Mouse (Mus musculus) layer of hippocampus, adult 9-10 months (tissue): Measurements from ENCODE around the gene Ugt1a1.
"Not testable (repeated sequence)": the region's sequence is repeated elsewhere in the genome, so short reads cannot be mapped to it uniquely, and the experiment has no call there.

ENCODE experiments used
- DNase-seq: peaks from one replicate; pipeline ENCODE4 v3.0.0; 2022; ENCODE audit warnings: low spot score

Gene Ugt1a1

DNA sequence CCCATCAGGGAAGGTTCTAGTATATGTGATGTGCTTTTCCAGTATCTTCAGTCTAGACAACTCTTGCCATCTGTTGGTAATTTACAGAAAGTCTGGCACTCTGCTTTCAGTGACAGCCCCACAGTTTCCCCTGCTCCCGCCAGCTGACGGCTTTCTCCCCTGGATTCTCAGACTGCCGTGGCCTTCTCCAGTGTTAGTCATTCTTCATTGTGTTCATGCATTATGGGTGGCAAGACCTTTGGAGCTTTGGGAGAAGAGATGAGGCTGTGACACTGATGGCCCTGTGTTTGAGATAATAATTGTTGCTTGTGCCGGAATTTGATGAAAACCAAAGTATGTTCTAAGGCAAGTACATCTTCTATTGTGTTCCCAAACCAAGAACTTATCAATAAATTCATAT, 6.8 kb downstream of the Ugt1a1 start:
- no peak for DNase-seq

DNA sequence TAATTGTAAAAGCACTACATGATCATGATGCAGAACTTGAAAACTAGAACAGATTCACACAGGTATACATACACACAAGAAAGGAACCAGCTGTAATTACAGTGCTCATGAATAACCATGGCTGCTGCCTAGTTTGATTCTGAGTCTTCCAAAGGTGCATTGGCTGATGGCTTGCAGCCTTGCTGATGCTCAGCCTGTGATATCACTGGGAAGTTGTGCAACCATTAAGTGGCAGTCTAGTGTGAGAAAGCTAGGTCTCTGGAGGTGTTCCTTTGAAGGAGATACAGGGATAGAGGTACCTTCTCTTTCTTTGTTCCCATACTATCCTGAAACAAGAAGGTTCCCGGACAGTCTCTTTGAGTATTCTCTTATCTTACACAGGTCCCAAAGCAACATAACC, 7.3 kb downstream of the Ugt1a1 start:
- no peak for DNase-seq

DNA sequence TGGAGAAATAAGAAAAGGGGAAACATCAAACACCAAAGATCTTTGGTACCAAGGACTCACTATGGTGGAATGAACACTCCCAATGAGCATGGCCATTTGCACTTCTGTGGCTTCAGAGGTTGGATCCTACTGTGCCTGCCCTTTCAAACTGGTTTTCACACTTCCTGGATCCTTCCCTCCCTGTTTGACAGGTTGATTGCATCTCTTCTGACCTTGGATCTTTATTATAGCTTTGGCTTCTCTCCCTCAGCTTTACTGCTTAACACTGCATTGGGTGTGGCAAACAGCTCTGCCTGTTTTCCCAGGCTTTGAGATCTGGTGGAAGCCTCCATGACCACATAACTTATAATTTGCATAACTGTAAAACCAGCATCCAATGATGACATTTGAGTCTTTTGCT, 8.6 kb downstream of the Ugt1a1 start:
- no peak for DNase-seq

DNA sequence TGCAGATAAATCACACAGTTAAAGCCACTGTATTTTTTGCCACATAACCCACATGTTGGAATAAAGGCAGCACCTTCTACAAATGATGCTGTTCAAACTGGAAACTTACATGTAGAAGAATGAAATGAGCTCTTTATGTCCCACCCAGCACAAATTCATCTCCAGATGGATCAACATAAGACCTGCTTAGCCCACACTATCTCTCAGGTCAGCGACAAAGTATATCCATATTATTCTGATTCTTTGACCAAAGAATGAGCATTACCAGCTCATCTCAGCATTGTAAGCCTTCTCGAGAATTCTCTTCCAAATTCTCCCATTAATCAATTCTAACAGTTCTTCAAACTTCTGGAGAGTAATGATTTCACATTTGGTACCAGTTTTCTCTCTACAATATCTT, 10.5 kb downstream of the Ugt1a1 start:
- DNase-seq: no peak

DNA sequence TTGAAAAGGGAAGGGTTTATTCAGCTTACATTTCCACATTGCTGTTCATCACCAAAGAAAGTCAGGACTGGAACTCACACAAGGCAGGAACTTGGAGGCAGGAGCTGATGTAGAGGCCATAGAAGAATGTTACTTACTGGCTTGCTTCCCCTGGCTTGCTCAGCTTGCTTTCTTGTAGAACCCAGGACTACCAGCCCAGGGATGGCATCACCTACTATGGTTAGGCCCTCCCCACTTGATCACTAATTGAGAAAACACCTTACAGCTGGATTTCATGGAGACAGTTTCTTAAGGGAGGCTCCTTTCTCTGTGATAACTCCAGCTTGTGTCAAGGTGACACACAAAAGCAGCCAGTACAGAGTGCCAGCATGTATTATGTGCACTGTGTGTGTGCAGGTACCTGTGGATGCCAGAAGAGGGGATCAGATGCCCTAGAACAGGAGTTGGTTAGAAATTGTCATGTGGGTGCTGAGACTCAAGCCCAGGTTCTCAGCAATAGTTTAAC, 11.3 kb downstream of the Ugt1a1 start:
- DNase-seq: not testable (repeated sequence)

DNA sequence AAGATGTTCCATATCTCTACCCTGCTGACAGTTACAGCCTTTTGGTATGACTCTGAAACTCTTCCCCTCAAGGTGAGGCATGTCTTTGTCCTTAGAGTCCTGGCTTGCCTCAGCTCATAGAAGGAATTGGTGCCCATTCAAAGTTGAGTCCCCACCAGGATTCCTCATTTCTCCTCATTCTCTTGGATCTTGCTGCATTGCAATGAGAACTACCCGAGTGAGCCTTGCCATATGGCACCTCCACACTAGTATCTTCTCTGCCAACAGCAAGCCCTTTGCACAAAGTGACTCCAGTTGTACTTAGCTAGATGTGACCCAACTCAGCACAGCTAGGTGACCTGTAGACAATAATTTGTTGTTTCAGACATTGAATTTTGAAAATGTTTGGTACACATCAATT, 11.8 kb downstream of the Ugt1a1 start:
- no peak for DNase-seq

DNA sequence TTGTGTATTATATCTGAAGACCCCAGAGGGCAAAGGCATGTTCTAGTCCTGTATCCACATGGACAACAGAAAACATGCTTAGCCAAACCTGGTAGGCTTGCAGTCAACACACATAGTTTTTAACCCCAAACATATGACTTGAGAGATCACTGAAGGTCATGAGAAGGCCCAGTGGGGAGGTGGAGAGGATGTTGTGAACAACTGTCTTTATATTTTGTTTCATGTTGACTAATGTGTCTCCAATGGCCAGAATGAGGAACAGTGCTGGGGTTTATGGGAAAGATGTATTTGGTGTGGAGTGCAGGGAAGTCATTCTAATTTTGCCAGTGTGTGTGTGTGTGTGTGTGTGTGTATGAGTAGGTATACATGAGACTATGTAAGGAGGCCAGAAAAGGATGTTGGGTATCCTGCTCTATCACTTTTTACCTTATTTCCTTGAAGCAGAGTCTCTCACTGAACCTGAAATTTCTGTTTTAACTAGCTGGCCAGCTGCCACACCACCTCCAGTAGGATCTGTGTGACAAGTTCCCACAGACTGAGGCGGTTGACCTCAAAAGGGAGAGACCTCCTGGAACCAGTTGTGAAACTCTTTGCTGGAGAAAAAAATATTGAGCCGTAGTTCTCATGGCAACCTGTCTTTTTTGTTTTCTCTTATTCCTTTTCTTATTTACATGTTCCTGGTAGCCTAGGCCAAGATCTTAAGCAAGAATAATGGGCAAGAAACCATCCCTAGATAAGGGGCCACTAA, 12.4 kb downstream of the Ugt1a1 start:
- no peak for DNase-seq

DNA sequence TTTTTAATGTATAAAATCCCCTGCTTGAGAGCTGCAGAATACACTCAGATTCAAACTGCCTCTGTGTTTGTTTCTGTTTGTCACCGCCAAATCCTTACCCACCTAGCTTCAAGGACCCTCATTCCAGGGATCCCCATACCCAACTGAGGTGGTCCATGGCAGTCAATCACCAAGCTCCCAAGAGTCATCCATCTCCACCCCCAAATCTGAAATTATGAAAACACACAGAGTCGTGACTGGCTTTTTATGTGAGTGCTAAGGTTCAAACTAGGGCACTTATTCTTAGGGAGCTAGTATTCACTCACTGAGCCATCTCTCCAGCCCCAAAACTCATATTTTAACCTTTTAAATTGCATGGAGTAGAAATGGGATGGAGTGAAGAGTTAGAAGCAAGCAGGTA, 13.5 kb downstream of the Ugt1a1 start:
- not testable (repeated sequence) for DNase-seq

DNA sequence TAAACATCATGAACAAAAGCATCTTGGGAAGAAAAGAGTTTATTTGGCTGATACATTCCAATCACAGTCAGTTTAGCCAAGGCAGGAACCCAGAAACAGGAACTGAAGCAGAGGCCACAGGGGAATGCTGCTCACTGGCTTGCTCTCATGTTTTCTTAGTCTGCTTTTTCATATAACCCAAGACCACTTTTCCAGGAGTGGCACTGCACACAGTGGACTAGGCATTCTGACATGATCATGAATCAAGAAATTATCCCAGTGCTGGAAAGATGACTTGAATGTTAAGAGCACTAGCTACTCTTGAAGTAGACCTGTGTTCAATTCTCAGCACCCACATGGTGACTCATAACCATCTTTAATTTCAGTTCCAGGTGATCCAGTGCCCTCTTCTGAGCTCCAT, 14.0 kb downstream of the Ugt1a1 start:
- DNase-seq: no peak

DNA sequence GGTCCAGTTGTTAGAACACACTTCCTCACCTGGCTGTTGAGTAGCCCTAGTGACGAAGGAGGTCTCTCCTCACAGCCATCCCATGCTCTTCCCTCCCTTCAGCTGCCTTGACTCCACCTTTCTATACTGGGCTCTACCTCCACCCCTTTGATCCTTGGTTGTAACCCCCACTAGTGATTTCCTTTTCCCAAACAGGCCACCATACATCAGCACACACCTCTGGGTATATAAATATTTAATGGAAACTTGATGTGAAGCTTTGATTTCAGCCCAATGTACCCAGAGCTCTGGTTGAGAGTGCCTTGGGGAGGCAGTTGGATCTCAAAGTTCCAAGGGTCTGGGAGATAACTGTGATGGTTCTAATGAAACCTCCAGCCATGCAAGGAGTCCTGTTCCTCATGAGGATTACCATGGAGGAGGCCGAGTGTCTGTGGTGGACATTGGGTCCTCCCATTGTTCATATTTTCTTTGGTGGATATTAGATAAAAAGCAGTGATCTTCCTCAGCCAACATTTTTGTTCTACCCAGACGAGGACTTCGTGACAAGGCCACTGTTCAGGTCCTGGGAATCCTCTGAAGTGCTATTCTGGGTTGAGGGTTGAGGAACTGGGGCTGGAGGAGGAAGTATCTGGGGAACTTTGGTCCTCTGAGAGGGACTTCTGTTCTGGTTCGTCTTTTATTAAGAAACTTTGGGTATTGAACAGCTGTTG, 15.1 kb downstream of the Ugt1a1 start, which contains the start of gene Mroh2a:
Gene Mroh2a, plus strand, starts transcription at position 317 of the 710 bp plus-strand sequence.
- DNase-seq: no peak

DNA sequence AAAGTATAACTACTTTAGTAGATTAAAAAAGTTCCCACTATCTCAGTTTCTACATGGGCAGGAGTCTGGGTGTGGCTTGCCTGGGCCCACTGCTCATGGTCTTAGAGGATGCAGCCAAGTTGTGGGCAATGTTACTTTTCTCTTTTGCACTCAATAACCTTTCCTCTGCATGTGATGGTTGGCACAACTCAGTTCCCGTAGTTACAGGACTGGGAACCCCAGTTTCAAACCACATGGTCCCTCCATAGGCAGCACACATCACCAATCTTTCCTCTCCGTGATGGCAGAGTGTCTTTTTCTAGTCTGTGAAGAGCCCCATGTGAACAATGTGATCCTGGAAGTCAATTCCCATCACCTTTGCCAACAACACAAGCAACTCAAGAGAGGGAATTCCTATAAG, 15.7 kb downstream of the Ugt1a1 start:
- DNase-seq: no peak

DNA sequence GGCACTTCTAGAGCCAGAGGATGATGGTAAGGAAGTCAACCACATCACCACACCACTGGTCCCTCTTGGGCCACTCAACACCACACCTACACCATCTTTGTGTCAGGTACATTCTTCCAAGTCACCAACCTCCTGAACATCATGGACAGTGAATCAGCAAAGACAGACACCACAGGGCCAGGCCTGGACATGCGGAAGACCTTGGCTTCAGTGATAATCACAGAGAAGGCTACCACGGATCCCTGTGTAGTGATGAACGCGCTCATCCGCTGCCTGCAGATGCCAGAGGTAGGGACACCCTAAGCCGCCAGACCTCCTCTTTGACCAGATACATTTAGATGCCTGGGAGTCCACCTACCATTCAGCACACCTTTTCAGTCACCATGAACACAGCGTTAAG, 16.4 kb downstream of the Ugt1a1 start:
- no peak for DNase-seq

DNA sequence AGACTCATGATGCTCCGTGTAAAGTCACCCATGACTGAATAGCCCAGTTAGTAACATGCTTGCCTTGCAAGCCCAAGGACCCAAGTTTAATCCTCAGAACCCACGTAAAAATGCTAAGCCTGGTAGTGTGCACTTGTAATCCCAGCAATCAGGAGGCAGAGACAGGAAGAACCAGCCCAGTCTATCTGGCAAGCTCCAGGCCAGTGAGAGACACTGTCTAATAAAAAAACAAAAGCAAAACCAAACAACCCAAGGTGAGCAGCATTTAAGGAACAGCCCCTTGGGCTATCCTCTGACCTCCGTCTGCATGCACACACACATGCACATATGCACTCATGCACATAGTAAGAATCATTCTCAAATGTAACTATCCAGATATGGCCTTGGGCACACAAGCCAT, 17.8 kb downstream of the Ugt1a1 start:
- DNase-seq: no peak

DNA sequence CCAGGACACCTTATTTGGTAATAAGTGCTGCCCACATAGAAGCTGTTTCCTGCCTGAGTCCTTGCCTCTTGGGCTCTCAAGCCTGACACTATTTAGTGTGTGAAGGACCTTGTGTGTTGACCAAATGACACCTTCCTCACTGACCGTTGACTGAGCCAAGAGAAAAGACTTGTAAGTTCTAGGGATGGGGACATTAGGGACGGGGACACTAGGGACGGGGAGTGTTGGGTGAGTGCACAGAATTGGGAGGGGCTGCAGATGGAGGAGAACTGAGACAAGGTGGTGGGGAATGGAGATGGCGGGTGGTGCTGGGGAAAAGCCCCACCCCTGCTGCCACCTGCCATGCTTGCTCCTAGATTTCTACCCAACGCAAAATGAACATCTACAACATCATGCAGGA, 18.2 kb downstream of the Ugt1a1 start:
- DNase-seq: no peak

DNA sequence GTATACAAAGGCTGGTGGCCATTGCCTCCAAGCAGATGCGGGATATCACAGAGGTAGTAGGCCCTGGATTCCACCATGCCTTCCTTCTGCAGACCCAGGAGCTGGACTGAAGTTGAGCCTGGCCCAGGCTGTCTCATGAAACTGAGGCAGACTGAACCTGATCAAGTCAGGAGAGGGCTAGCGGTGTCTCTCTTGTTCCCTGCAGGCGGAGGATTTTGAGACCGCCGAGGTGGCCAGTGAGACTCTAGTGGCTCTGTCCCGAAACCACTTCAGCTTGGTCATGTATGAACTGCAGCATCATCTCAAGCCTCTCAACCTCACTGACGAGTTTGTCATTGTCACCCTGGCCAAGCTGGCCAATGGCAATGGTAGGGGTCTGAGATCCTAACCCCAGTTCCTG, 18.7 kb downstream of the Ugt1a1 start:
- DNase-seq: no peak

DNA sequence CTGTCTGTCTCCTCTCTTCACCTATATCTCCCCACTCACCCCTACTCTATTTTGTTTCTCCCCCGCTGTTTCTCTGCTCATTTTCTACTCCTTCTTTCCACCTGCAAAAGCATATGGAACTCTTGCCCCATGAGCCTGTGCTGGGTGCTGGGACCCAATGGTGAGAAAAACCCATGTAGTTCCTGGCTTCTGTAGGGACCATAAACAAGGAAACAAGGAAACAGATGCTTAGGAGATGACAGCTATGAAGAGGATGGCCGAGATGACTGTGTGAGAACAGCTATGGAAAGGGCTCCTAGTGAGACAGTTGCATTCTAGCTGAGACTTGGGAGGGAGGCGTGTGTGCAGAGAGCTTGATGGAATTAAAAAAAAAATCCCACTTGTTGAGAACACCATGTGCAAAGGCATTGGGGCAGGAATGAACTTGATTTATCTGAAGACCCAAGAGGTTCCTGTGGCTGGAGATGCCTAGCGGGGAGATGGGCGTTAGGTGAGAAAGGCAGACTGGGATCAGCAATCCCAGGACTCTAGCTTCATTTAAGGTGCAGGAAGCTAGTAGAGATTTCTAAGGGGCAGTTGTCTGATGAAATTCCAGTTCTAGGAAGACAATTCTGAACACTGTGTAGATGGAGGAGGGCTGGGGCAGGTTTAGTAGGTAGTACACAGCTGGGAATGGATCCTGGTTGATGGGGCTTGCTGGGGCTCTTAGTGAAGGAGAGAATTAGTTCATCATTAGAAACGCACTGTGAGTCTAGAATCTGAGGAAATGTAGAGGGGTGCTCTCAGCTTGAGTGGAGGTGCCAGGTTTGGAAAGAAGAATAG, 19.4 kb downstream of the Ugt1a1 start:
- no peak for DNase-seq

DNA sequence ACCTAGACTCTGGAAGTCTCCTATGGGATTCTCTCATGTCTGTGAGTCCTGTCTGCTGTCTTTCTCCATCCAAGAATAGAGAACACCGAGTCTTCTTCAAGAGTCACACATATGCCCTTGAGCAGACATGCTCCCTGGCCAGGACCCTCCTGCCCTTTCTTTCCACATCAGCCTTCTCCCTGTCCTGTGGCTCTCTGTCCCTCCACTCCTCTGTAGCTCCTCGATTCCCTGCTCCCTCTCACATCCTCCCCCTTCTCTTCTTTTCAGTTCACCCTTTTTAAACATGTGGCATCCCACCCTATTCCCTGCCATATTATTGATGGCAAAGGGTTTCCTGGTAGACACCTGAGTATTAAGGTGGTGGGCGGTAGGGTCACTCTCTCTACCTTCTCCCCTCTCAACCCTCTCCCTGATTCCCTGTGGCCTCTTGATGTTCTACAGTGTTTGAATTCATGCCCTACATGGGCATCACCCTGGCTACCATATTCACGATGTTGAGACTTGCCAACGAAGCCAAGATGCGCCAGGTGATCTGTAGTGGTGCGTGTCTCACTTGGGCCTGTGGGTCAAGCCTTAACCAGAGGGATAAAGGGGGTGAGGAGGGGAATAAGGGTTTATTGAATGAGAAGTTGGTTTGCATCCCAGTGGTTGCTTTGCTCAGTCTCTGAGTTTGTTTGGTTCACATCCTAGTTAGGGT, 20.2 kb downstream of the Ugt1a1 start:
- DNase-seq: no peak

DNA sequence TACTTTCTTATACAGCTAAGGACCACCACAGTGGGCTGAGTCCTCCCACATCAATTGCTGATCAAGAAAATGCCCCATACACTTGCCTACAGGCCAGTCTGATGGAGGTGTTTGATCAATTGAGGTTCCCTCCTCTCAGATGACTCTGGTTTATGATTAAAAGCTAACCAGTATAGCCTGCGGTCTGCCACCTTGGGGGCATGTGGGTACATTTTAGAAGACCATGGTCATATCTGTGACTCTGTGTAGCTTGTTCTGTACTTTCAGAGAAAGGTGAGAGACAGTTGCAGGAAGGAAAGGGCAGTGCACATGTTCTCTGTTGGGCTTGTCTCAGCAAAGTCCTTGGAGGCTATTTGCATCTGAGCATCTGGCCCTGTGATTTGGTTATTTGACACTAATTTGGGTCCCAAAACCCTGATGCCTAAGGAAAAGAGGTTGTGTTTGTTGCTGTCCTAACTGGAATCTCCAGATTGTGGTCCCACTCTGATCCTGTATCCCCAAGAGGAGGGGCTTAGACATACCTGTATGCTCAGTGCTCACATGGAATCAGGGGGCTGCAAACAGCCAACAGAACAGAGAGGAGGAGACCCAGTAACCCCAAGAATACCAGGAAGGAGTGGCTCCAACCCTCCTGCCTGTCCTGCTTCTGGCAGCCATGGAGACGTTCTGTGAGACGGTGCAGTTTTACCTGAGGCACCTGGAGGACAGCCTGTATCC, 21.1 kb downstream of the Ugt1a1 start:
- no peak for DNase-seq

DNA sequence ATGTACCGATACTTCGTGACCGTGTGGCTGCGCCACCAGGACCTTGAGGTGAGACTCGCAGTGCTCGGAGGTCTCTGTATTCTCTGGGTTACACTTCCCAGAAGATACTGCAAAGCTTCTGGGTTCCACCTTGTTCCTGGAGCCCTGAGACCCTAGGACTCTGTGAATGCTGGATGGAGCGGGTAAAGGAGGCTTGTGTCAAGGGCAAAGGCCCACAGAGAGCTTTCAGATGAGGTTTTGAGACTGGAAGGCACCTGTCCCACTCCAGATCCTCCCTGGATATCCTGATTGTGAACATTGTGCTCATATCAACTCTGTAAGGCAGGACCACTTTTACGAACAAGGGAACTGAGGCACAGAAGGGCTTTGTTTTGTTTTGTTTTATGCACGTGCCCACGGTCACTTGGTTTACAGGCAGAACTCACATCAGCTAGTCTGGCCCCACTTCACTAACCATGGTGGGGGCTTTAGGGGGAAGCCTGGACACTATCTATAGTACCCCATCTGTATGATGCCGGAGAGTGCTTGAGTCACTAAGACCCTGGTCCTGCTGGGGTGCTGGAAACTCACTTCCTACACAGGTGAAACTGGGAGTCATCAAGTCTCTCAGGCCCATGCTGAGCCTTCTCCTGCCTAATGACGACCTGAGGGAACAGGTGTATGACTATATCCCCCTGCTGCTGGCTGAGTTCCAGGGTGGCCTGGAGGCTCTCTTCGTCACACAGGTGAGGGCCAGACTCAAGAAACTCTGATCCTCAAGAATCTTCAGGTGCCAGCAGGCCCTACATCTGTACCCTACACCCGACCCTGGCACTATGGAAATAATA, 21.9 kb downstream of the Ugt1a1 start:
- DNase-seq: no peak

DNA sequence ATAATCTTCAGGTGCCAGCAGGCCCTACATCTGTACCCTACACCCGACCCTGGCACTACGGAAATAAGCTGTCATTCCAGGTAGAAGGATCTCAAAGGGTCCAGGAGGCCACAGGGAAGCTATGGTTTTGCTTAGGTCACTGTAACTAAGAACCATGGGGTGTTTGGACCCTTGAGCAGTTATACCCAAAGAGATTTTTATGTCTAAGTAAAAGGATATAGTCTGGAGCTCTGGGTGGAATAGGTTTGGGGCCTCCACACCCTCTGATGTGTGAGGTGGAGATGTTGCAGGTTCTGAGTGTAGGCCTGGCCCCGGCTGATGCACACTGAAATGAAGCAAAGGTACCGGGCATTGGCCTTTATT, 22.5 kb downstream of the Ugt1a1 start:
- no peak for DNase-seq

DNA sequence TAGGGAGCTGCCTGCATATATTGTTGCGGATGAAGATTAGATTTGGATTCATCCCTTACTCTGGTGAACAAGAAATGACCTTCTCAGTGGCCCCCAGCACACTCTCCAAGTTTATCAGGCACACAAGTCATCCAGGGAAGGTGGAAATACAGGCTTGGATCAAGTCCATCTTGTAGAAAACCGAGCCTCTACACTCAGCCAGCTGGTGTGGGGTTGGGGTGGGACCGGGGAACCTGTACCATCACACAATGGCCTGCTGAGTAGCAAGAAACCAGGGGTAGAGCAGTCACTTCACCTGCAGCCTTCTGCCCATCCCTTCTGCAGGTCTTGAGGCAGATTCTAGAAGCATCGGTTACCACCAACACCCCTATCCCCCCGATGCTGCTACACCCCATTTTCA, 22.9 kb downstream of the Ugt1a1 start:
- no peak for DNase-seq
